Mouse (Mus musculus): ENCODE data around the gene Ccdc110. TPM values are rescaled to one million over a fixed set of nuclear protein-coding genes. Genes with fewer than 3 reads are reported as not detected.

Ccdc110 gene
- polyA plus RNA-seq, 1 experiment from 2014 or later = not detected

DNA sequence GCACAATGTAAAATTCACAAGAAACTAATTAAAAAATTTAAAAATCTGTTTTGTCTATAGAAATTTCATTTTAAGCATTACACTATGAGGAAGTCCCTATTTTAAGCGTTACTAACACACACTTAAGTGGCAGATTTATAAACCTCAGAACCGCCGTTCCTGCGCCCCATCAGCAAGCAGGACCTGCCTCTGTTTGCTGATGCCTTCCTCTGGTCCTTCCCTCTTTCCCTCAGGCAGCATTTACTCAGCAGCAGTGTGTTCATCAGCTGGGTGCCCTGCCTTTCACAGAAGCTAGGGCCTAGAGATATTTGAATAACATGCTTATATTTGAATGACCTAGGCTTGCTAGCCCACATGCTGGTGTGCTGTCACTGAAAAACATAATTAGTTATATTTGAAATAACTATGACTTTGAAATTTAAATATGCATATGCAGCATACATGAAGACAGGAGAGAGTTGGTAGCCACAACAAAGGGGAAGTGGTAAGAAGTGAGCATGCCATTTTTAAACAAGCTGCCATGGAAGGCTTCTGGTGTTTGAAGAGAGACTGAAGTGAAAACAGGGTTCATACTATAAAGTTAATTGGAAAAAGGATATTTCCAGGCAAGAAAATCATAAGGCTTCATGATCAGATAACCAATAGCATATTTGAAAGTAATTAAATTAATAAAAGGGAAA, 56.4 kb downstream of the Ccdc110 start:
- H3K36me3 ChIP-seq = peaks cover 53% of the 10 kb centered on the region
- WGBS = 90% methylated on average over 4 of the region's 4 CpGs
- H3K9me3 ChIP-seq (replicated peaks) = no peaks in the 10 kb centered on the region
- no peak overlapping the region for H3K4me3 ChIP-seq
- H3K27ac ChIP-seq (replicated peaks) = no peak overlapping the region
- DNase-seq (ENCODE audit: low spot score) = no peak
- no peaks in the 10 kb centered on the region for H3K4me1 ChIP-seq
- no peaks in the 10 kb centered on the region for H3K27me3 ChIP-seq (ENCODE audit: low read depth, poor library complexity, severe bottlenecking)

Other genes with a start within 250 kb of the Ccdc110 start
- gene Pdlim3, start 49.2 kb upstream of the Ccdc110 start, polyA plus RNA-seq (2016; fragmentation: Nextera tagmentation; extraction: Ambion mirVana) = 10.6 and 31.0 TPM in 2 replicates
- 3.2 and 3.3 TPM in 2 replicates for gene 1700029J07Rik, start 40.6 kb downstream of the Ccdc110 start, polyA plus RNA-seq (2016; fragmentation: Nextera tagmentation; extraction: Ambion mirVana)
- 60.7 and 62.2 TPM in 2 replicates for gene Ufsp2, start 40.9 kb downstream of the Ccdc110 start, polyA plus RNA-seq (2016; fragmentation: Nextera tagmentation; extraction: Ambion mirVana)
- 0.10 and 0.40 TPM in 2 replicates for gene Lrp2bp, start 64.7 kb downstream of the Ccdc110 start, polyA plus RNA-seq (2016; fragmentation: Nextera tagmentation; extraction: Ambion mirVana)
- 21.1 and 23.2 TPM in 2 replicates for gene Ankrd37, start 71.1 kb downstream of the Ccdc110 start, polyA plus RNA-seq (2016; fragmentation: Nextera tagmentation; extraction: Ambion mirVana)
- gene Cfap97, start 217.2 kb downstream of the Ccdc110 start, polyA plus RNA-seq (2016; fragmentation: Nextera tagmentation; extraction: Ambion mirVana) = 19.7 and 21.5 TPM in 2 replicates
- 4.5 and 4.9 TPM in 2 replicates for gene Snx25, start 217.5 kb downstream of the Ccdc110 start, polyA plus RNA-seq (2016; fragmentation: Nextera tagmentation; extraction: Ambion mirVana)

All from midbrain, embryonic 10.5 days (tissue).